Mouse (Mus musculus) lung, postnatal 0 days (tissue): ENCODE results near the gene Rnf13. TPM values are rescaled to one million over a fixed set of nuclear protein-coding genes. Genes with fewer than 3 reads are reported as not detected.

Source experiments
- ATAC-seq: fragments of 200-750 bp; cut with Nextera tagmentation; 2 replicates; pipeline ENCODE4 v1.8.0; 2017; ENCODE audit warnings: moderate library complexity
- DNase-seq: peaks from one replicate; pipeline ENCODE4 v3.0.0-alpha.2; 2016; ENCODE audit warnings: low spot score
- H3K27ac ChIP-seq: fragments of 300-500 bp; sonication (generic); 2 replicates; pipeline ENCODE4 v1.5.1; 2014; ENCODE audit warnings: antibody characterized with exemption, mild to moderate bottlenecking, low read length, mixed read lengths
- H3K27me3 ChIP-seq: fragments of 300-500 bp; sonication (generic); replicated peaks from 2 replicates; pipeline ENCODE4 v1.6.1; 2014; ENCODE audit warnings: low read length, mixed read lengths; ENCODE audit not compliant: insufficient read depth
- H3K36me3 ChIP-seq: fragments of 300-500 bp; sonication (generic); 2 replicates; pipeline ENCODE4 v1.6.1; 2014; ENCODE audit warnings: low read length, mixed read lengths; ENCODE audit not compliant: insufficient read depth
- H3K4me1 ChIP-seq: fragments of 300-500 bp; sonication (generic); 2 replicates; pipeline ENCODE4 v1.6.1; 2014; ENCODE audit warnings: antibody characterized with exemption, low read depth, low read length, mixed read lengths; ENCODE audit not compliant: insufficient read depth
- H3K4me2 ChIP-seq: fragments of 300-500 bp; sonication (generic); replicated peaks from 2 replicates; pipeline ENCODE4 v1.6.1; 2014; ENCODE audit warnings: low read depth, mild to moderate bottlenecking, low read length, moderate library complexity, mixed read lengths
- H3K4me3 ChIP-seq: fragments of 300-500 bp; sonication (generic); 2 replicates; pipeline ENCODE4 v1.5.1; 2014; ENCODE audit warnings: low read depth, low read length
- H3K9ac ChIP-seq: fragments of 300-500 bp; sonication (generic); replicated peaks from 2 replicates; pipeline ENCODE4 v1.6.1; 2014; ENCODE audit warnings: low read depth, mild to moderate bottlenecking
- H3K9me3 ChIP-seq: fragments of 300-500 bp; sonication (generic); 2 replicates; pipeline ENCODE4 v1.6.1; 2016; ENCODE audit warnings: low read length, mixed read lengths
- CTCF ChIP-seq: IDR thresholded peaks from 2 replicates; pipeline ENCODE4 v1.5.1; 2016; ENCODE audit warnings: antibody characterized with exemption, mild to moderate bottlenecking
- EP300 ChIP-seq: IDR thresholded peaks from 2 replicates; pipeline ENCODE4 v1.6.1; 2016; ENCODE audit warnings: antibody characterized with exemption, mild to moderate bottlenecking, control low read depth
- WGBS: fragments of 180-500 bp; shearing (Covaris S2); extraction: QIAGEN DNeasy Blood & Tissue Kit; methylation state at CpG from one replicate; pipeline ENCODE4 v1.1.7; 2014; 5-methylcytosine and 5-hydroxymethylcytosine counted together
- polyA plus RNA-seq: library from polyadenylated mRNA; unstranded; fragments of >200 nt; fragmentation: Nextera tagmentation; extraction: Ambion mirVana; gene quantifications from 2 replicates; pipeline ENCODE4 v1.2.1, GENCODE M21; 2015

Gene Rnf13
- polyA plus RNA-seq, 1 experiment from 2014 or later: 155 TPM

- TF ChIP-seq EP300: no peak
- TF ChIP-seq CTCF: no peak
- Histone ChIP-seq H3K36me3 (no peaks in the 10 kb centered on the region), H3K4me3 (no peak overlapping the region), H3K9ac (no peak overlapping the region), H3K27ac (no peak overlapping the region), H3K4me2 (no peak overlapping the region), H3K4me1 (no peaks in the 10 kb centered on the region), H3K27me3 (no peaks in the 10 kb centered on the region), H3K9me3 (no peaks in the 10 kb centered on the region)
- WGBS: 69% methylated on average over 3 of the region's 3 CpGs
- DNase-seq (no peak), ATAC-seq (no peak)
Observed at GRCm38 (mm10) chr3:57882945-57883344, 147.1 kb downstream of the Rnf13 start.

Other genes starting within 250 kb of the Rnf13 start
- 53.6 and 56.0 TPM in 2 replicates for gene Wwtr1, start 160.2 kb upstream of the Rnf13 start, polyA plus RNA-seq
- 104 and 116 TPM in 2 replicates for gene Commd2, start 84.3 kb upstream of the Rnf13 start, polyA plus RNA-seq
- gene Ankub1, start 43.3 kb upstream of the Rnf13 start, polyA plus RNA-seq: 0.25 and 0.32 TPM in 2 replicates
- 24.9 and 28.9 TPM in 2 replicates for gene Pfn2, start 112.0 kb downstream of the Rnf13 start, polyA plus RNA-seq